Mouse (Mus musculus): ENCODE results near the gene Rora. TPM values are rescaled to one million over a fixed set of nuclear protein-coding genes. Genes with fewer than 3 reads are reported as not detected.

The Rora gene
- total RNA-seq, 2 experiments from 2014 or later = 30.3 to 33.6 TPM

DNA sequence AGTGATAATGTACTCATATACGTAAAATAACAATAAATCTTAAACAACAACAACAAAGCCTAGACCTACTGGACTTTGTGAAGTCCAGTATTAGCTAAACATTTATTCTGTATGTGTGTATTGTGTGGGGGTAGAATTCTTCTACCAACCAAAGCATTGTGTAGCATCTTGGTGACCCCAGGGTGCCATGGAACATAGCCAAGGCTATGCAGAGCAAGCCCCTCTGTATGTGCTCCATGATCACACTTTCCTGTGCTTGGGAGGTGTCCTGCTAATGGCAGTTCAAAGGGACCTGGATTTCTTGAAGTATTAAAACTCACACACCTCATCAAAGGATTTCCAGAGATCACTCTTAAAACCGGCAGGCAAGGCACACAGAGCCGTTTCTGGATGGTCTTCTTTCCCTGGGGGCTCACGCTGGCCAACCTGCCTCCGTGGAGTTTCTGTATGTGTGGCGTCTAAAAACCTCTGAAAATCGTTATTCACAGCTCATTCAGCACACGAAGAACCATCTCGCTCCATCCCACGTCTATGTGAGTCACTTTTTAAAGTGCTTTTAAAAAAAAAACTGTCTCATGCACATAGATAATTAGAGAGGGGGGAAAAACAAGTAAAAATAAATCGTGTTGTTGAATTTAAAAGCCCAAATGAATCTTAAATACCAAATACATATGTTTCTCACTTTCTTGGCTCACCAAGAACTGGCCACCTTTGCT, 92.5 kb downstream of the Rora start:
- intact Hi-C loops (cut with DNase I) = no loop called here
- DNase-seq = no peak

DNA sequence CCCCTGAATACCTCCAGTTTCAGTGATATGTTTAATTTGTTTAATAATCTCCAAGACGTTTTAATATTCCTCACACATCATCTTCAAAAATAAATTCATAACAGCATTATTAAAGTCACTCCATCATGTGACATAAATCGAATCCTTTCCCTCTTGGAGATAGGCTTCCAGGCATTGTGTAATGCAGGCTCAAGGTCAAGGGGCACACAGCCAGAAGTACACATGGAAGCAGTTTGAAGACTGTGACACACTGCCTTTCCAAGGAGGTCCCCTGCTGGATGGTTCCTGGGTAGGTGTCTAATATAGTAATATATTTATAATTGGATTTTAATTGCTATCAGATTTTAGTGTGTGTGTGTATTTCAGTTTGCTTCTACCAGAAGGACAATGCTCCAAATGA, 103.4 kb downstream of the Rora start:
- DNase-seq = peak; percentile 63 to 66
- intact Hi-C loops (cut with DNase I) = no loop called here

DNA sequence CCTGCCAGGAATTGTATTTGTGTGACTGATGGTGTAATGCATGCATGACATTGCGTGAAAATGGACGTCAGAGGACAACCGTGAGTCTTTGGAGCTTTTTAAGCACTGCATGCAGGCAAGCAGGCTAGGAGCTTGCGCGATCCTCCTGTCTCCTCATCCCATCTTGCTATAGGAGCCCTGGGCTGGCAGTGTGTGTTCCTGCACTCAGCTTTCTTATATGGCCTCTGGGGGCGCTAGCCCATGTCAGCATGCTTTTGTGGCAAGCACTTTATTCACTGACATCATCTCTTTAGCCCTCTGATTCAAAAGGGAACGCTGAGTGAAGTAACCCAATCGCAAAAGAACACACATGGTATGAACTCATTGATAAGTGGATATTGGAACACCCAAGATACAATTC, 105.7 kb downstream of the Rora start:
- intact Hi-C loops (cut with DNase I) = no loop called here
- DNase-seq = no peak

DNA sequence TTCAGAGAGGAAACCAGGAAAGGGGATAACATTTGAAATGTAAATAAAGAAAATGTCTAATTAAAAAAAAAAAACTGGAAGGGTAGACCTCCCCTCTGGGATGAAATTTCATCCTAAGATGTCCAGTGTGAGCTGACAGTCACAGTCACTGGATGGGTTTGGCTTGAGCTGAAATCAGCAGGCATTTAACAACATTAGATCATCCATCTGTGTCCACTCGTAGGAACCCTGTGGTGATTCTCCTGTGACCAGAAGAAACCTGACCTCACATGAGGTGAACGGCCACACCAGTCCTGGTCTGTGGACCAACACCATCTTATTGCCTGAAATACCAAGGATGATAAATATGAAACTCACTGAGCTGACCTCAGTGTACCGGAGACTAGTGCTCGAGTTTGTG, 106.7 kb downstream of the Rora start:
- no peak for DNase-seq
- intact Hi-C loops (cut with DNase I) = loop anchor here (5.0 kb wide), 1 partner anchor 108 kb away; the partner anchor contains the start of gene Rora

DNA sequence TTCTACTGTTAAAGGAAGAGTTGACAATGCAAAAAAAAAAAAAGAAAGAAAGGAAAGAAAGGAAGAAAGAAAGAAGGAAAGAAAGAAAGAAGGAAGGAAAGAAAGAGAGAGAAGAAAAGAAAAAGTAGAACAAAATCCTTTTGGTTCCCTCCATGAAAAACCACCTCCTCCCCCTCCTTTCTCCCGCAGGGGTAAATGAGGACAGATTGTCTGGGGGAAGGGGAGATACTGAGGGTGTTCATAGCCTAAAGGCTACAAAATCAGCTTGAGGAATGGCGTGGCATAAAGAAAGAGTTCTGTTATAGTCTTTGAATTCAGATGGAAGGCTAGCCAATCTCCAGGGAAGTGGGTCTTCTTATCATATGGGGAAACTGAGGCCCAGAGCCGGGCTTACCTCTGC, 107.3 kb downstream of the Rora start:
- DNase-seq = no peak
- intact Hi-C loops (cut with DNase I) = loop anchor here (5.0 kb wide), 1 partner anchor 109 kb away; the partner anchor contains the start of gene Rora

DNA sequence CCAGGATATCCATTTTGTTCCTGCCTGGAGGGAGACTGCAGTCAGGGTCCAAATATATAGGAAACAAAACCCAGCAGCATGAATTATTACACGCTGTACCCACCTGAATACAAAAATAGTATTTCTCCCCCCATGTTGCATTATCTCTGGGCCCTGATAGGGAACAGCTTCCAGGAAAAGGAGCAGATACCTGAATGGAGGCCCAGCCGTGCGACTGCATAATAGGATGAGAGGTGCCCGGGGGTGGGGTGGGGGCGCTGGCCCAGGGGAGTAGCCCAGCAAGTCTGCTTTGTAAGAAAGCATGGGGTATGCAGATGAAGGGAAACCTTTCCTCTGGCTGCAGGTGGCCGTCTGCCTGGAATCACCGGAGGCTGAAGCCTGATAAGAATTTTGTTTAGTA, 108.1 kb downstream of the Rora start:
- intact Hi-C loops (cut with DNase I) = loop anchor here (5.0 kb wide), 1 partner anchor 109 kb away; the partner anchor contains the start of gene Rora
- peak in 1 of 2 experiments; percentile 31 for DNase-seq

DNA sequence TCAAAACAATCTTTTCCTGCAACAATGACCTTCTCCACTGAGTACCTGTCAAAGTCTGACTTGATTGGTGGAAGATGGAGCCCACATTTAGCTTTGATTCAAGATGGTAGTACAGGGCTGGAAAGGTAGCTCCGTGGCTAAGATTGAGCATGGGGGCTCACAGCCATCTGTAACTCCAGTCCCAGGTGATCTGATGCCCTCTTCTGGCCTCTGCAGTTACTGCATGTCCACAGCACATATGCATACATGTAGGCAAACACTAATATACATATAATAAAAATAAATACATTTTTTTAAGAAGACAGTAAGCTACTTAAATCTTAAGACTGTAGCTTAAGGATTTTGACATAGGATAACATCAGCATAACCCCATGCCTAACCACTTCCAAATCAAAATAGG, 112.0 kb downstream of the Rora start:
- no peak for DNase-seq
- intact Hi-C loops (cut with DNase I) = loop anchor here (2.0 kb wide), 1 partner anchor 17 kb away; no protein-coding TSS in a partner anchor

DNA sequence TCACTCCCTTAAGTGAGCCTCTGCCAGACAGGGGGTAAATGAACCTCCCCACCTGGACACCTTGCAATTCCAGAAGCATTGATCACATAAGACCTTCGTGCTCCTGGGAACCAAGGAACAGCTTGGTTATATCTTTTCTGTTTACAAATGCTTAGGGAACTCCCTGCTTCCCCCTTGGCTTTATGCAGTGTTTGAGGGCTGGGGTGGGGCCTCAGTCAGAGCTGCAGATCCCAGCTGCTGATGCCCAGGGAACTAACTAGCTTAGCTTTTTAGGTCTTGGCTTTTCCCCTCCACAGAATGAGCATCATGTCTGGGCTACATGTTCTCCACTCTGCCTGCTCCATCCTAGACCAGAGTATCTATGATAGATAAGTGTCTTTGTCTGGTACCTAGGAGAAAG, 116.1 kb downstream of the Rora start:
- DNase-seq = no peak
- intact Hi-C loops (cut with DNase I) = no loop called here

DNA sequence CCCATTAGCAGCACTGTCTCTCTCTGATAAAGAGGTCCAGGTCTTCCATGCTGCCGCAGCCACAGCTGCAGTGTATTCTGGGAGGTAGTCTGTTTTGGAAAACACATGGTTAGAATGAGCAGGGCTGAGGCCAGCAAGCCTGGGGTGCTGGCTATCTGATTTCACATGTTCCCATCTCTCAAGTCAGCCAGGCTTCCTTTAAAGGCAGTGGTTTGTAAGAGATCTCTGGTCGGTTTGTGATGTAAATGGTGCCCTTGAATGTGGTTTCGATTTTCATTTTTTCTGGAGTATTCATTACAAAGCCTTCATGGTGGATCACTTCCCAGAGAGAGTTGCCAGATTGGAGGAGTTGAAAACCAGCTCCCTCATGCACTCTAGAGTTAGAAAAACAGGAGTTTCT, 117.8 kb downstream of the Rora start:
- intact Hi-C loops (cut with DNase I) = no loop called here
- no peak for DNase-seq

DNA sequence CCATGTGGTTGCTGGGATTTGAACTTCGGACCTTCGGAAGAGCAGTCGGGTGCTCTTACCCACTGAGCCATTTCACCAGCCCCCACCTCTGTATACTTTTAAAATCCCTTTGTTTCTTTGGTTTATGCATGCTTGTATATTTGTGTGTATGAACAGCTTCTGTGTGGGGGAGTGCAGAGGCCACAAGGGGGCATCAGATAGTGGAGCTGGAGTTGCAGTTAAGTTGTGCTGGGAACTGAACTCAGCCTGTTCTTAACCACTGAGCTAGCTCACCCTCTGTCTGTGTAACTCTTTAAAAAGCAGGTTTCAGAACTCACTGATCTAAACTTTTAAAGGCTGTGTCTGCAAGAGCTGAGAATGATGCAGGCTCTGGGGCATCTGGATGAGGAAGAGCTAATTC, 120.2 kb downstream of the Rora start:
- intact Hi-C loops (cut with DNase I) = no loop called here
- no peak for DNase-seq

DNA sequence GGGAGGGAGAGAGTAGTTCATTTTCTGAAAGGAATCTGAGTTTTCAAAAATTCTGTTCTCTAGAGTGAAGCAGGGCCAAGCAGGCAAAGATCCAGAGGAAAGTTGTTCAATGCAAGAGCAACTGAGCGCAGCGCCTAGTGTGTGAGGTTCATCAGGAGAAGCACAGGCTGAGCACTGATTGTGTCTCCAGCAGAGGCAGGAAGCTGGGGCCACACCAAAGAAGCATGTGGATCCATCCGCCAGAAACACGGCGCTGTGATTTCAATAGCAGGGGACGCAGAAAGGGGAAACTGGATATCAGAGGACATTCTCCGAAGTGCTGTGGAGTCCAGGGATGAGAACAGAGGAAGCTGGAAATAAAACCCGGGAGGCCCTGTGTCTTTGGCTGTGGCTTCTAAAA, 128.4 kb downstream of the Rora start:
- DNase-seq = peak; percentile 35 to 43
- intact Hi-C loops (cut with DNase I) = loop anchor here (2.0 kb wide), 1 partner anchor 17 kb away; no protein-coding TSS in a partner anchor

DNA sequence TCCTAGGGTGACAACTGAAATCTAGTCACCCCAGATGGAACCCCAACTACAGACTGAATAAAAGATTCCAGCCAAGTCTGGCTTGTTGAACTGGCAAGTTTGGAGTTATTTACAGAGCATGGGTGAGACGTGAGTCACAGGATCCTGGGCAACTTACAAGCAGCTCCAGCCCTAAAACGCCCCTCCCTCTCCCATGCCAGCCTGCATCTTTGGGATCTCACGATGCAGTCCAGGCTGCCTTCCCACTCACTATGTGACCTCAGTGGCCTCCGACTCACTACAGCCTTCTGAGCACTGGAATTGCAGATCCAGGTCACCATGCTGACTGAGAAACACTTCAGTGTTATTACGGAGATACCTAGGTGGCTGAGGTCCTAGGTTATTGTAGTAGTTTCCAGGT, 129.0 kb downstream of the Rora start:
- intact Hi-C loops (cut with DNase I) = loop anchor here (2.0 kb wide), 1 partner anchor 18 kb away; no protein-coding TSS in a partner anchor

DNA sequence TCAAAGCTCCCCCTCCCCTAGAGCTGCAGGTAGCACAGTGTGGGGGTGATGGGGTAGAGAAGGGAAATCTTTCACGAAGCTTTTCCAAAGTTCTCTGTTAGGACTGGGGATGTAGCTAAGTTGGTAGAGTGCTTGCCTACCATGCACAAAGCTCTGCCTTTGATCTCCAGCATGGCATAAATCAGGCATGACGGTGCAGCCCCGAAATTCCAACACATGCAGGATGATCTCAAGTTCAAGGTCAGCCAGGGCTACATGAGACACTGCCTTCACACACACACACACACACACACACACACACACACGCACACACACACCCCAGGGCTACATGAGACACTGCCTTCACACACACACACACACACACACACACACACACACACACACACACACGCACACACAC, 129.7 kb downstream of the Rora start:
- intact Hi-C loops (cut with DNase I) = loop anchor here (2.0 kb wide), 1 partner anchor 18 kb away; no protein-coding TSS in a partner anchor

More for the DNA sequence above, 129.0 kb downstream of the Rora start:
- no peak for DNase-seq

DNA sequence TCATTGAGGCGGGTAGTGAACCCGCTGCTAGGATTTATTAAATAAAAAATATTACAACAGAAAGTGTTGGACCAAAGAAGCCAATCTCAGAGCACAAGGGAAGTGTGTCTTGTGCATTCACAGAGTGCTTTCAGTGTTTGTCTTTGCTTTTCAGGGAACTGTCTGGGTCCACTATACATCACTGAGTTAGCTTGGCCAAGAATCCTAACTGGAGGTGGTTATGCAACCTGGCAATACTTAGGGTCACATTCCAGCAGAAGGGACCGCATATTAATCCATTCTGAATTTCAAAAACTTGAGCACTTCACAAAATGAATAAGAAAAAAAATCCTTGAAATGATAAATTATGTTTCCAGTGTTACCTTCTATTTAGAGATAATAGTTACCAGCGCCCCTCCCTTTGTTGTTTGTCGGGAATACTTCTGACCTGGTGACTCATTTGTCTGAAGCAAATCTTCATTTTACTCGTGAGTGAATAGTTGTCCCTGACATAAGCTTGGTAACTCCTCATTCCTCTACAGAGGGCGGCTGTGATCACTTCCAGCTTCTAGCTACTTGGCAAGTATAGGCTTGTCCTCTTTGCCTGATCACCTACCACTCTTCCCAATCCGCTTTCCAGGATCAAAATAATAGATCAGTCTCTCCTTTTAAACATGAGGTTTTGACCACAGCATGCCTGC, 133.2 kb downstream of the Rora start:
- intact Hi-C loops (cut with DNase I) = no loop called here
- no peak for DNase-seq

More for the DNA sequence above, 129.7 kb downstream of the Rora start:
- DNase-seq = no peak

DNA sequence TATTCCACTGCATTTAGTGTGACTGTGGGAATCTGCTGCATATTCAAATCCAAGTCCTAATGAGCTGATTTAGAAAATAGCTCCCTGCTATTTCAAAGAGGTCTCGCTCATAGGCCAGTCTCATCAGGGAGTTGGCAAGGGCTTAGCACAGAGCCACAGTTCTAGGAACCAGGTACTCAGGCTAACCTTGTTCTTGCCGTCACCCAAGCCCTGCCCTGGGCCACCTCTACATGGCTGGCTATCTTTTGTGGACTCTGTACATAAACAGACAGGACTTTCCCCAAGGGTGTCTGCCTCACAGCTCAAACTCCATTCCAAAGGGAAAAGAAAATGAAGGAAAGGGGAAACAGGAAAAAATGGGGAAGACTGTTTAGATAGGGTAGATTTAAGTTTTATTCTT, 134.1 kb downstream of the Rora start:
- no peak for DNase-seq
- intact Hi-C loops (cut with DNase I) = no loop called here

DNA sequence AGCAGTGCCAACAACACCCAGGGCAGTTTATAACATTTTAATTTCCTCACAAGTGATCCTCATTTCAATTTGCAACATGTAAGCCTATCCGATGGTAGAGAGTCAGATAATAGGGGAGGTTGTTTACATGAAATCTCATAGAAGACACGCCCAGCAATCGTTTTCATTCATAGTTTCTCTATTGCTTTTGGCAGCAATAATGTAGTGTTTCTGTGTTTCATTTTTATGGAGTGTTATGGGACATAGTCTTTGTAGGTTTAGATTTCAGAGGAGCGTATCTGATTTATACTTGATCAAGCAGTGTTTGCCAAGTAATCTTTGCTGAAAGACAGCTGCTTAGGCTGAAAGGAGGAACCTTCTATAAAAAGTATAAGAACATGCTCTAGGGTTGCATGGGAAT, 137.3 kb downstream of the Rora start:
- no peak for DNase-seq
- intact Hi-C loops (cut with DNase I) = no loop called here

DNA sequence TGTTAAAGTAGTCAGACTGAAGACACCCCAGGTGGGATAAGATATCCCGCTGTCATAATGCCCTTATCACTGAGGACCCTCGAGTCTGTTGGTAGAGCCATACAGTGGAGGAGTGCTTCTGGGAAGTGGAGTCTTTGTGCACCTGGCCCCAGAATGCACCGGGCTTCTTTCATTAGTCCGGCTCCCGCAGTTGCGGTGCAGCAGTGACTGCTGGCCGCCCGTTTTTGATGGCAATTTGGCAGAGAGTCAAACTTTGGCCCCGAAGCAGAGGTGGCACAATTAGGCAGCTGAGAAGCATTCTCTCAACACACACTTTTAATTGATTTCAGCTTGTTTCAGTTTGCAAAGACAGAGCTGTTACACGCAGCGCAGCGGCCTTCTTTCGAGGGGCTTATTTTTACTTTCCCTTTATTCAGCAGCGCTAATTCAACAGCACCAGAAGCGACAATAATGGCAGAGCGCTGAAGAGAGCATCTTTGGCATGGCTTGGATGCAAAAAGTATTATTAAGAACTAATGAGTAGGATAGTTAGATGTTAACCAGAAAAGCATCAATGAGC, 138.5 kb downstream of the Rora start:
- intact Hi-C loops (cut with DNase I) = no loop called here
- DNase-seq = no peak

DNA sequence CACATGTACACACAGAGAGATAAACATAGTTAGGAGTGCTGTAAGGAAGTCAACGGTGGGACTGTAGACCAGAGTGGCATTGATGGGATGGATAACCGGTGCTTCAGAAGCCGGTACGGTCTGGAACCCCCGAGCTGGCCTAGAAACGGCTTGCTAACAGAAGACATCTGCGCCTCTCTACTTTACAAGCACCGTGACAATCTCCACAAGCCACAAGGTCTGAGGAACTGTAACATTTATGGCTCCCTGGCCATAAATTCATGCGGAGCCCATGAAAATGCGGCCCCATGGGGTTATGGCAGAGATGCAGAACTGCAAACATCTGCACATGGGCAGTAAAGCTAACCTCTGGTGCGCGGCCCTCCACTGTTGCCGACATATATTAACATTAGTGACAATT, 141.7 kb downstream of the Rora start:
- intact Hi-C loops (cut with DNase I) = no loop called here
- no peak for DNase-seq

DNA sequence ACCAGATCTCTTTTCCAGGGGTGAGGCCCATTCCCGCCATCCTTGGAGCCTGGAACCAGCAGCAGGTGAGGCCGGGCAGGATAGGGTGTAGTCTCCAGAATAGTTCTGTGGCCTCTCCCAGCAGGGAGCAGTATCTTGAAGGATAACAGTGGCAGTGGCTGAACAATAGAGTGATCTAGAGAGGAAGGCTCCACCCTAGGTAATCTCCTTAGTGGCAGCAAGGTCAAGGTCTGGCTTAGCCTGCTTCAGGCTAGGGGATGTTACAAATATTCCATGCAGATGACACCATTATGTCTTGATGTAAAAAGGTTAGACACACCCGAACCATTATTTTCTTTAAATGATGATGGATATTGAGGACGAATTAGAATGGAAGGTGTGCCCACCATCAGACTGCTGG, 144.6 kb downstream of the Rora start:
- intact Hi-C loops (cut with DNase I) = no loop called here

DNA sequence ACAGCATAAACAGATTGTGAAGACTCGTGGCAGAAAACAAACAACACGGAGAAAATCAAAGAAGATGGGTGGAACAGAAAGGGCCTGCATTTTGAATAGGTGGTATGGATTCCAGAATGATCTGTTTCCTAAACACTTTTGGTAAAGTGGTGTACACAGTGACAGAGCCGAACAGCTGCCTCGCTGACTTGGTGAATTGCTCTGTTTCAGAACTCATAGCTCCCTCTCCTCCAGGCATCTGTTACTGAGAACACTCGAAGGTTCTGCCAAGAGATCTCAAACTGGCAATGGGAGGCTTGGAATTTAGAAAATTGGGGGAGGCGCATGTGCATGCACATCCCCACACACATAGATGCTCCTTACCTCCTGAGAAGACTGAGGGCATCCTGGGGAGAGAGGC, 145.5 kb downstream of the Rora start:
- intact Hi-C loops (cut with DNase I) = no loop called here
- DNase-seq = no peak

More for the DNA sequence above, 144.6 kb downstream of the Rora start:
- DNase-seq = no peak

DNA sequence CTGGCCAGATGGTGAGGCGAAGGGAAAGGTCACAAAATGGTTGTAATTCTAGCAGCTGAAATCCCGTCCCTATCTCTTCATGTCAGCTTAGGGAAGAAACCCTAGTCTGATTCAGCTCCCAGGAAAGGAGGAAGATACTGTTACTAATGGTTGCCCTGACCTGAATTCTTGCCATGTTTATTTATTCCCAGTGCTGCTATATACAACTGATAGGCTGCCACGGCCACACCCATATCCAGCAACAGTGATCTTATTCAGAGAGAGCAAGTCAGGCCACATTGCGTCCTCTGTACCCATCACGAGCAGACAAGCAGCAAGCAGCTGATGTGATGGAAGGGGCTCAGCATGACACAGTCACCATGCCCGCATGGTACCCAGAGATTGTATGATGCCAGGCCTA, 150.6 kb downstream of the Rora start:
- DNase-seq = no peak
- intact Hi-C loops (cut with DNase I) = no loop called here

DNA sequence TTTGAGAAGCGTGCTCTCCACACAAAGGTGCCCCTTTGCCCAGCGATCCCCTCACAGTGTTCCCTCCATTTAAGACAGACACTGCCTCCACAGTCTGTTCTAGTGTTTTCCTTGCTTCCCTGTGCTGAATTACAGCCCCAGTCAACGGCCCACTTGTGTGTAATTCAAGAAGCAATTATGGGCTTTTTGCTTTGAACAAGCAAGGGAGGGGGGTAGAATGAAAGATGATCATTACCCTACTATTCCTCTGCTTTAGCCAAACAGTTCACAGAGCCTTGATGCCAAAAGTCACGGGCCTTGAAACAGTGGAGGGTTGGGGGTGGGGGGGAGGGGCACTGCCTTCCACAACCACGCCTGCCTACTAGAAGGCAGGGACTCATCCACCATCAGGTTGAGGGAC, 152.2 kb downstream of the Rora start:
- DNase-seq = no peak
- intact Hi-C loops (cut with DNase I) = no loop called here
